Mouse (Mus musculus) layer of hippocampus, adult 8-10 months (tissue): ENCODE data around the gene Pld3. TPM values are rescaled to one million over a fixed set of nuclear protein-coding genes. Genes with fewer than 3 reads are reported as not detected.
"Not testable (repeated sequence)": the region's sequence is repeated elsewhere in the genome, so short reads cannot be mapped to it uniquely, and the experiment has no call there.

Experiments
- DNase-seq, 2 experiments: peaks; one replicate each; pipeline ENCODE4 v3.0.0; 2022; ENCODE audit warnings: low spot score in 2 of 2
- total RNA-seq, 4 experiments: library from RNA; stranded (reverse); gene quantifications; 2 replicates each; pipeline ENCODE4 v1.2.4; 2022

The Pld3 gene
- total RNA-seq, 4 experiments from 2014 or later, result 559 to 594 (median 575) TPM

- DNase-seq, result peak; percentile 75 to 82
These were observed 26.8 kb downstream of the Pld3 start for GRCm38 (mm10) chr7:27526039-27526827.

GRCm38 (mm10) chr7:27523805-27524204 is 29.2 kb downstream of the Pld3 start:
- no peak for DNase-seq

GRCm38 (mm10) chr7:27522967-27523366 is 30.1 kb downstream of the Pld3 start, which contains the start of gene Hipk4:
Hipk4 (plus strand) TSS chr7:27523267.
- no peak for DNase-seq

- no peak for DNase-seq
These were observed 32.4 kb downstream of the Pld3 start for GRCm38 (mm10) chr7:27520599-27520998.

- no peak for DNase-seq
These were observed 32.9 kb downstream of the Pld3 start for GRCm38 (mm10) chr7:27520104-27520503.

GRCm38 (mm10) chr7:27518314-27518713 is 34.7 kb downstream of the Pld3 start:
- DNase-seq, result no peak

- no peak for DNase-seq
These were observed 38.1 kb downstream of the Pld3 start for GRCm38 (mm10) chr7:27514961-27515360.

- DNase-seq, result no peak
These were observed 42.2 kb downstream of the Pld3 start for GRCm38 (mm10) chr7:27510809-27511208.

GRCm38 (mm10) chr7:27508648-27509005 is 44.4 kb downstream of the Pld3 start:
- DNase-seq, result no peak

GRCm38 (mm10) chr7:27507711-27508647 is 45.0 kb downstream of the Pld3 start:
- peak; percentile 82 to 85 for DNase-seq

GRCm38 (mm10) chr7:27506765-27507370 is 46.1 kb downstream of the Pld3 start:
- no peak for DNase-seq

GRCm38 (mm10) chr7:27501620-27502019 is 51.4 kb downstream of the Pld3 start:
- DNase-seq, result no peak

- no peak for DNase-seq
These were observed 54.0 kb downstream of the Pld3 start, which contains the start of gene Prx for GRCm38 (mm10) chr7:27499036-27499435. Prx (plus strand) TSS chr7:27499324.

GRCm38 (mm10) chr7:27494659-27495367 is 58.2 kb downstream of the Pld3 start:
- not testable (repeated sequence) for DNase-seq

GRCm38 (mm10) chr7:27493450-27493849 is 59.6 kb downstream of the Pld3 start:
- DNase-seq, result no peak

- no peak for DNase-seq
These were observed 60.0 kb downstream of the Pld3 start for GRCm38 (mm10) chr7:27493022-27493421.

GRCm38 (mm10) chr7:27491856-27492255 is 61.2 kb downstream of the Pld3 start:
- no peak for DNase-seq

GRCm38 (mm10) chr7:27490543-27491329 is 62.3 kb downstream of the Pld3 start:
- DNase-seq, result peak; percentile 83 to 84

GRCm38 (mm10) chr7:27490227-27490542 is 62.8 kb downstream of the Pld3 start:
- DNase-seq, result no peak

- DNase-seq, result no peak
These were observed 63.6 kb downstream of the Pld3 start for GRCm38 (mm10) chr7:27489270-27489869.
